Mouse (Mus musculus) myocyte (in vitro differentiated cells): ENCODE measurements at regions not wholly inside any gene's neighbourhood (a gene's known extent, or its start where the extent isn't known, plus 50 kb on each side); places are given as distances from the start of the nearest gene placed in this dataset.

Source experiments
- POLR2A ChIP-seq: IDR thresholded peaks from one replicate; pipeline ENCODE4 v1.6.1; 2011; ENCODE audit warnings: low read depth, mild to moderate bottlenecking, control low read depth, moderate library complexity; ENCODE audit not compliant: insufficient read length
- TCF12 ChIP-seq: IDR thresholded peaks from one replicate; pipeline ENCODE4 v1.6.1; 2011; ENCODE audit warnings: mild to moderate bottlenecking, control low read depth; ENCODE audit not compliant: poor library complexity, insufficient read depth, severe bottlenecking

GRCm38 (mm10) chr2:178614761-178615160, 184.4 kb downstream of the Cdh26 start:
- TF ChIP-seq TCF12, result no peak
- no peak for TF ChIP-seq POLR2A
